Mouse (Mus musculus) megakaryocyte-erythroid progenitor cell, adult 5-6 weeks (primary cell): Measurements from ENCODE around the gene Mmachc. TPM values are rescaled to one million over a fixed set of nuclear protein-coding genes. Genes with fewer than 3 reads are reported as not detected.

ENCODE experiments used
- ATAC-seq: replicated peaks from 2 replicates; pipeline ENCODE4 v1.8.0; 2016; ENCODE audit warnings: mild to moderate bottlenecking, inconsistent platforms; ENCODE audit not compliant: severe bottlenecking, poor library complexity, low FRiP score, low TSS enrichment
- total RNA-seq, 2 experiments: library from RNA; stranded (forward) in 1 of 2; stranded (reverse) in 1 of 2; fragments of 200-1000, 215-1000 nt in 1 of 2; fragments of >200 nt in 1 of 2; fragmentation: Nextera tagmentation in 1 of 2; gene quantifications; 2 replicates each; pipeline ENCODE4 v1.2.3; 2014 to 2017

The Mmachc gene
- total RNA-seq (2014; fragmentation: Nextera tagmentation) (26.8 and 30.1 TPM in 2 replicates), total RNA-seq (2017) (25.7 and 26.4 TPM in 2 replicates)

- peak; percentile 98 for ATAC-seq
Measured at GRCm38 (mm10) chr4:116708201-116708764, at the start of gene Mmachc, which contains the start of gene Ccdc163. TSS of gene Mmachc (minus strand) at chr4:116708406. TSS of gene Ccdc163 (plus strand) at chr4:116708509.

GRCm38 (mm10) chr4:116749750-116750149 lies 41.5 kb upstream of the Mmachc start:
- no peak for ATAC-seq

GRCm38 (mm10) chr4:116738972-116739751 lies 31.0 kb upstream of the Mmachc start:
- ATAC-seq: peak; percentile 74

GRCm38 (mm10) chr4:116734996-116735395 lies 26.8 kb upstream of the Mmachc start:
- ATAC-seq: no peak

- no peak for ATAC-seq
Measured at GRCm38 (mm10) chr4:116732355-116732754, 24.1 kb upstream of the Mmachc start.

- ATAC-seq: no peak
Measured at GRCm38 (mm10) chr4:116731077-116731476, 22.9 kb upstream of the Mmachc start.

GRCm38 (mm10) chr4:116729532-116729931 lies 21.3 kb upstream of the Mmachc start:
- no peak for ATAC-seq

- ATAC-seq: no peak
Measured at GRCm38 (mm10) chr4:116727401-116727800, 19.2 kb upstream of the Mmachc start.

GRCm38 (mm10) chr4:116725444-116725843 lies 17.2 kb upstream of the Mmachc start:
- ATAC-seq: no peak

- ATAC-seq: no peak
Measured at GRCm38 (mm10) chr4:116722230-116722629, 14.0 kb upstream of the Mmachc start.

- no peak; the same call in 1 of the 2 replicates for ATAC-seq
Measured at GRCm38 (mm10) chr4:116721098-116721628, 13.0 kb upstream of the Mmachc start.

- peak; percentile 95 for ATAC-seq
Measured at GRCm38 (mm10) chr4:116720343-116721097, 12.3 kb upstream of the Mmachc start, which contains the start of gene Tesk2. TSS of gene Tesk2 (plus strand) at chr4:116720948.

- ATAC-seq: peak; percentile 42
Measured at GRCm38 (mm10) chr4:116719396-116719795, 11.2 kb upstream of the Mmachc start.

GRCm38 (mm10) chr4:116712536-116712935 lies 4.3 kb upstream of the Mmachc start:
- no peak for ATAC-seq

- ATAC-seq: no peak
Measured at GRCm38 (mm10) chr4:116710154-116710553, 1.9 kb upstream of the Mmachc start.

- peak; percentile 27 for ATAC-seq
Measured at GRCm38 (mm10) chr4:116708791-116709390, 685 bp upstream of the Mmachc start.

- no peak for ATAC-seq
Measured at GRCm38 (mm10) chr4:116707666-116708065, 540 bp downstream of the Mmachc start.

- no peak for ATAC-seq
Measured at GRCm38 (mm10) chr4:116703804-116704203, 4.4 kb downstream of the Mmachc start.

- no peak for ATAC-seq
Measured at GRCm38 (mm10) chr4:116700964-116701363, 7.2 kb downstream of the Mmachc start.
